Mouse (Mus musculus) gastrocnemius, adult 2 months (tissue): ENCODE measurements around the gene Neb. TPM values are rescaled to one million over a fixed set of nuclear protein-coding genes. Genes with fewer than 3 reads are reported as not detected.

ENCODE experiments used
- DNase-seq: peaks from one replicate; pipeline ENCODE4 v3.0.0; 2022
- H3K27ac ChIP-seq: fragments of 200-600 bp; 2 replicates; pipeline ENCODE4 v1.8.1; 2022; ENCODE audit warnings: mild to moderate bottlenecking
- H3K4me3 ChIP-seq: fragments of 200-600 bp; 2 replicates; pipeline ENCODE4 v1.8.1; 2022; ENCODE audit warnings: mild to moderate bottlenecking, moderate library complexity
- CTCF ChIP-seq: fragments of 200-600 bp; IDR thresholded peaks from 2 replicates; pipeline ENCODE4 v1.8.1; 2022; ENCODE audit warnings: antibody characterized with exemption, mild to moderate bottlenecking, moderate library complexity
- intact Hi-C: fragments of 180-260 bp; cut with DNase I; formaldehyde crosslinking; loops from one replicate; pipeline ENCODE4 v1.15.1; 2025
- total RNA-seq, 2 experiments: library from RNA; stranded (reverse); gene quantifications; 2 replicates each; pipeline ENCODE4 v1.2.3; 2021

Gene Neb
- total RNA-seq, 2 experiments from 2014 or later, result 5,559 to 6,662 TPM

GRCm38 (mm10) chr2:52321866-52322265 is 56.4 kb downstream of the Neb start:
- Histone ChIP-seq H3K4me3 (peak overlapping the region; percentile 54), H3K27ac (peak overlapping the region; percentile 86)
- DNase-seq, result no peak
- intact Hi-C loops, result loop anchor here (5.0 kb wide), 1 partner anchor 270 kb away; no protein-coding TSS in a partner anchor
- TF ChIP-seq CTCF, result no peak

GRCm38 (mm10) chr2:52320175-52320574 is 58.1 kb downstream of the Neb start:
- no peak for TF ChIP-seq CTCF
- peak overlapping the region; percentile 54 for H3K4me3 ChIP-seq
- intact Hi-C loops, result loop anchor here (5.0 kb wide), 1 partner anchor 272 kb away; no protein-coding TSS in a partner anchor
- DNase-seq, result no peak
- peak overlapping the region; percentile 86 for H3K27ac ChIP-seq

- H3K27ac ChIP-seq, result peak overlapping the region; percentile 86
- peak overlapping the region; percentile 11 for H3K4me3 ChIP-seq
- TF ChIP-seq CTCF, result no peak
- DNase-seq, result peak; percentile 48
- intact Hi-C loops, result no loop called here
These were observed 59.2 kb downstream of the Neb start for GRCm38 (mm10) chr2:52319020-52319567.

GRCm38 (mm10) chr2:52317471-52317870 is 60.8 kb downstream of the Neb start:
- Histone ChIP-seq H3K27ac (0 out of 2 replicates have a peak overlapping the region, but pooled peaks have one; percentile 24), H3K4me3 (no peak overlapping the region)
- no peak for TF ChIP-seq CTCF
- DNase-seq, result no peak
- intact Hi-C loops, result no loop called here

- TF ChIP-seq CTCF, result no peak
- no peak for DNase-seq
- Histone ChIP-seq H3K27ac (no peak overlapping the region), H3K4me3 (0 out of 2 replicates have a peak overlapping the region, but pooled peaks have one; percentile 17)
- intact Hi-C loops, result no loop called here
These were observed 62.5 kb downstream of the Neb start for GRCm38 (mm10) chr2:52315737-52316136.

- intact Hi-C loops, result loop anchor here (5.0 kb wide), 1 partner anchor 92 kb away; no protein-coding TSS in a partner anchor
- TF ChIP-seq CTCF, result no peak
- no peak for DNase-seq
- no peak overlapping the region for H3K27ac ChIP-seq
- no peak overlapping the region for H3K4me3 ChIP-seq
These were observed 63.1 kb downstream of the Neb start for GRCm38 (mm10) chr2:52314922-52315730.

- DNase-seq, result no peak
- intact Hi-C loops, result loop anchor here (5.0 kb wide), 1 partner anchor 97 kb away; no protein-coding TSS in a partner anchor
- TF ChIP-seq CTCF, result no peak
- Histone ChIP-seq H3K27ac (no peak overlapping the region), H3K4me3 (no peak overlapping the region)
These were observed 67.5 kb downstream of the Neb start for GRCm38 (mm10) chr2:52310757-52311156.

- no peak for DNase-seq
- intact Hi-C loops, result loop anchor here (5.0 kb wide), 1 partner anchor 286 kb away; no protein-coding TSS in a partner anchor
- Histone ChIP-seq H3K4me3 (no peak overlapping the region), H3K27ac (no peak overlapping the region)
- no peak for TF ChIP-seq CTCF
These were observed 71.6 kb downstream of the Neb start for GRCm38 (mm10) chr2:52306635-52307034.

GRCm38 (mm10) chr2:52304554-52304953 is 73.7 kb downstream of the Neb start:
- DNase-seq, result no peak
- TF ChIP-seq CTCF, result no peak
- H3K4me3 ChIP-seq, result no peak overlapping the region
- H3K27ac ChIP-seq, result no peak overlapping the region
- intact Hi-C loops, result no loop called here

GRCm38 (mm10) chr2:52303405-52303804 is 74.9 kb downstream of the Neb start:
- no peak overlapping the region for H3K27ac ChIP-seq
- no peak for DNase-seq
- no peak overlapping the region for H3K4me3 ChIP-seq
- TF ChIP-seq CTCF, result peak; percentile 44; the same call in 1 of the 2 replicates
- intact Hi-C loops, result no loop called here

- H3K4me3 ChIP-seq, result no peak overlapping the region
- intact Hi-C loops, result no loop called here
- no peak overlapping the region for H3K27ac ChIP-seq
- no peak for TF ChIP-seq CTCF
- no peak for DNase-seq
These were observed 80.3 kb downstream of the Neb start for GRCm38 (mm10) chr2:52297969-52298368.

- Histone ChIP-seq H3K4me3 (no peak overlapping the region), H3K27ac (no peak overlapping the region)
- no peak for TF ChIP-seq CTCF
- intact Hi-C loops, result no loop called here
- no peak for DNase-seq
These were observed 81.5 kb downstream of the Neb start for GRCm38 (mm10) chr2:52296779-52297178.

- no peak for TF ChIP-seq CTCF
- H3K4me3 ChIP-seq, result no peak overlapping the region
- H3K27ac ChIP-seq, result no peak overlapping the region
- DNase-seq, result no peak
- intact Hi-C loops, result no loop called here
These were observed 90.8 kb downstream of the Neb start for GRCm38 (mm10) chr2:52287436-52287835.
